Mouse (Mus musculus): ENCODE data around the gene Sfrp2.

Sfrp2 gene

GRCm38 (mm10) chr3:83771160-83771869, 5.2 kb downstream of the Sfrp2 start:
- DNase-seq (ENCODE audit: low spot score), result no peak

DNA sequence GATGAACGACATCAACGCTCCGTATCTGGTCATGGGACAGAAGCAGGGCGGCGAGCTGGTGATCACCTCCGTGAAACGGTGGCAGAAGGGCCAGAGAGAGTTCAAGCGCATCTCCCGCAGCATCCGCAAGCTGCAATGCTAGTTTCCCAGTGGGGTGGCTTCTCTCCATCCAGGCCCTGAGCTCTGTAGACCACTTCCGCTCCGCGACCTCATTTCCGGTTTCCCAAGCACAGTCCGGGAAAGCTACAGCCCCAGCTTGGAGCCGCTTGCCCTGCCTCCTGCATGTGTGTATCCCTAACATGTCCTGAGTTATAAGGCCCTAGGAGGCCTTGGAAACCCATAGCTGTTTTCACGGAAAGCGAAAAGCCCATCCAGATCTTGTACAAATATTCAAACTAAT, 7.2 kb downstream of the Sfrp2 start:
- no peak for DNase-seq (ENCODE audit: low spot score)

DNA sequence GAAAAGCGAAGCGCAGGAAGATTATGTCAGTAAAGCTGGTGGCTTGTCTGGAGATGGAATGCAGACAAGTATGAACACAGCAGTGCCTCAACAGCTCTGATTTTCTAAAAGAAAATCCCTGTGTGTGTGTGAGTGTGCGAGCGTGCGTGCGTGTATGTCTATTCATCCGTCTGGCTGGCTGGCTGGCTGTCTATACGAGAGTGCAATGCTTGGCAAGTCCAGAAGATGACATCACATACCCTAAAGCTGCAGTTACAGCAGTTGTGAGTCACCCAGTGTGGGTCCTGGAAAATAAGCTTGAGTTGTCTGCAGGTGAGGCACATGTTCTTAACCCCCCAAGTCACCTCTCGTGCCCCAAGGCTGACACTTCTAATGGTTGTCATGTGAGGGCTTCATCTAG, 9.3 kb downstream of the Sfrp2 start:
- no peak for DNase-seq (ENCODE audit: low spot score)

GRCm38 (mm10) chr3:83781460-83782222, 15.5 kb downstream of the Sfrp2 start:
- DNase-seq (ENCODE audit: low spot score), result no peak

DNA sequence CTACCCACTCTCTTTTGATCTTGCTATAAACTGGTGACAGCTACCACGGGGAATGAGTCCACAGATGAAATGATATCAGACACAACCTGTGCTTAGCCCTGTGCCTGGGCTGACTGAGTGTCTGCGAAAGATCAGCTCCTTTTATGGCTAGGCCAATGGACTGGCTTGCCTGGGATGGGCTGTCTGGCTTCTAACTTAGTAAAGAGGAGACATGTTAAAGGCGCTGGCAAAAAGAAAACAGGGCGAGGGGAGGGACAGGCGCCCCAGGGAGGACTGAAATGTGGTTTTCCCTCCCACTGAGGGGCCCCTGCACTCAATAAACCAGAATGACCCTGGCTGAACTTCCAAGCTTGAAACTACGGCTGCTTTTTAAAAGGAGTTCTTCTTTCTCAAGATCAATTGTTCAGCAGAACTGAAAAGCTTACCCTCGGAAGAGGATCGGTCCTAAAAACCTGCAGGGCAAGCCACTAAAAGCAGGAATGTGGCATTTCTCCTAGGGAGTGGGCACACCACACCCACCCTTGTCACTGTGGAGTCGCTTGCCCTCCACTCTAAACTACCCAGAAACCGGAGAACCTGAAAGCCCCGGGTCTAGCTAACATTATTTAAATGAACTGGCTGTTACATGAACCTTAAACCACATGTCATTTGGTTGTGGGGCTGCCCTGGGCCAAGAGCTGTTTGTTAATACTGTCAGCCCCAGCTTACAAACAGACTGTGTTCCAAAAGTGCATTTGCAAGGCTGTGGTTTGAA, 17.8 kb downstream of the Sfrp2 start:
- peak; percentile 67 for DNase-seq (ENCODE audit: low spot score)

GRCm38 (mm10) chr3:83784726-83785125, 18.6 kb downstream of the Sfrp2 start:
- DNase-seq (ENCODE audit: low spot score), result peak; percentile 64

DNA sequence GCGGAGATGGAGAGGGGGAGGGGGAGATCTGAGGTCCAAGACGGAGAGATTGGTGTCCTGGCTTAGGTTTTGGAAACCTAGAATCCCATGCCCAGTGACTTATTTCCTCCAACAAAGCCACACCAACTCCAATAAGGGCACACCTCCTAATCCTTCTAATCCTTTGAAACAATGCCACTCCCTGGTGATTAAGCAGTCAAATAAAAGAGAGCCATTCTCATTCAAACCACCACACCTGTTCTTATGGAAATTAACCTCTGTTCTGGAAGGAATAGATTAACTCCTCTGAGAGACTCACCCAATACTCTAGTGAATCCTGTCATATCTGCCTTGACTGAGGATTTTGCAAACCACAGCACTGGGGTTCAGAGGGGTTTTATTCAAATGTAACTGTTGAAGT, 21.0 kb downstream of the Sfrp2 start:
- DNase-seq (ENCODE audit: low spot score), result no peak

GRCm38 (mm10) chr3:83787776-83788305, 21.7 kb downstream of the Sfrp2 start:
- no peak for DNase-seq (ENCODE audit: low spot score)

DNA sequence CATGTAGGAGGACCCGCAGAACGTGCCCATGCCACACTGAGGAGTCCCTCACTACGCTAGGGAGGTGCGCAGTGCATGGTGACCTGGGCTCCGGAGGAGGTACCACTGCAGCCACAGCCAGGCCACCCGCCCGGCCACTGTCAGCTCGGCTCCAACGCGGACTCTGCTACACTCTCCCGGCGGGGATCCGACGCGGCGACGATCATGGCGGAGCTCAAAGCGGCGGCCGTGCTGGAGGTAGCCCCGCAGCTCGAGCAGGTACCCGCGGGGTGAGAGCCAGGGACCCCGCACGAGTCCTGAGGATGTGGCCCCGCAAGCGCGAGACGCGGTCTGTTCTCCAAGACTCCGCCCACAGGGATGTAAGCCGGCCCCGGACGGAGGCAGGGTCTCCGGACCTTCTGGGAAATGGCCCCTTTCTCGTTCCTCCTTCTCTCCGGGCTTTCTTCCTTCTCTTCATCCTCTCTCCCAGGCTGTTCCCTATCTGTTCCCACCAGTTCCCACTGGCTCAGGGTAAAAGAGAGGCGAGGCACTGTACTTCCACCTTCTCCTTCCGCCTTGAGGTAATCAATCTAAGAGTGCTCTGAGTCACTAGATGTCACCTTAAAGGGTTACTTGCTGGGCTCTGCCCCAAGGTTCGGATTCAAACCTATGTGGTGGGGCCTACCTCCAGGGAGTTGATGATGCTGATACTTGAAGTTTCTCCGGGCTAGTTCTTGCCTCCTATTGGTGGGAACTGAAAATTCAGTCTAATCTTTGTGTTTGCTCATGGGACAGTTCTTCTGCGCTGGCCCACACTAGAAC, 23.7 kb downstream of the Sfrp2 start:
- DNase-seq (ENCODE audit: low spot score), result peak; percentile 78

- DNase-seq (ENCODE audit: low spot score), result no peak
Measured at GRCm38 (mm10) chr3:83791444-83791843, 25.3 kb downstream of the Sfrp2 start.

- DNase-seq (ENCODE audit: low spot score), result peak; percentile 32
Measured at GRCm38 (mm10) chr3:83797098-83797497, 31.0 kb downstream of the Sfrp2 start.

- peak; percentile 88 for DNase-seq (ENCODE audit: low spot score)
Measured at GRCm38 (mm10) chr3:83797828-83798227, 31.7 kb downstream of the Sfrp2 start.

- no peak for DNase-seq (ENCODE audit: low spot score)
Measured at GRCm38 (mm10) chr3:83799486-83799885, 33.4 kb downstream of the Sfrp2 start.

GRCm38 (mm10) chr3:83801649-83802155, 35.6 kb downstream of the Sfrp2 start:
- DNase-seq (ENCODE audit: low spot score), result no peak

GRCm38 (mm10) chr3:83808483-83808882, 42.4 kb downstream of the Sfrp2 start:
- DNase-seq (ENCODE audit: low spot score), result peak; percentile 45

GRCm38 (mm10) chr3:83811987-83812386, 45.9 kb downstream of the Sfrp2 start:
- no peak for DNase-seq (ENCODE audit: low spot score)

DNA sequence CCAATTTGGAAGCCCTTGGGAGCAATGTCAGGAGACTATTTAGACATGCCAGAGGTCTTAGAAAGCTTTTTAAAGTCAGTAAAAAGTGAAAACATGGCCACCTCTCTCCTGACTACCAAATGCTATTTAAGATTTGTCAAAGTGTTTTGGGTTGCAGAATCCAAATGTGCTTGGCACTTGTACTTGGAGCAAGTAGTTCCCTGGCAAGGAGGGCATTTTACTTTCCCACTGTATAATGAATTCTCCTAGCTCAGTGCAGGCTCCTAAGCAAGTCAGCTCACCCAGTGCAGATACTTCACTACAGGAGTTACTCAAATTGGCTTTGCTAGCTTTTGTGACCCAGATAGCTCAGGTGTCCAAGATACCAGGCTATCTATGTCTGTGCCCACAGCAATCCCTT, 46.7 kb downstream of the Sfrp2 start:
- DNase-seq (ENCODE audit: low spot score), result no peak

DNA sequence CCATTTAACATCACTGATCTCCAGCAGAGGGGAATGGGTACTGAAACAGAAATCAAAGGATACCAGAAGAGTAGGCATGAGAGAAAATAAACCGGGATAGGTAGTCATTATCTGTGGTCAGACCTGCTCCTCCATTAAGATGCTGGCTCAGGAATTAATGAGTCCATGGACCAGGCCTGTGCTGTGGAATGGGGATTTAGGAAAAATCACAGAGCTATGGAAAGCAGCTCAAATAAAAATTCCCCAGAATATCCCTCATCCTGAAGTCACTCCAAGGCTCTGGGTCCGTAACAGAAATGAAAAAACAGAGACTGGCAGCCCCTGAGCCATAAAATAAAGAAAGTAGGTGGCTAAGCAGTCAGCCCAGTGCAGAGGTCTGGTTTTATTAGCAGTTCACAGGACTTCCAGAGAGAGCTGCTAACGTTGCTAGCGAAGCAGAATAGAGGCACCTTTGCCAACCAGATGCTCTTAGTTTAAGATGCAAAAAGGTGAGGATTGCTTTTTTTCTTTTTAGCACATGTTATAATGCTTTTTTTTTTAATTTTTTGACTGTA, 50.3 kb downstream of the Sfrp2 start:
- no peak for DNase-seq (ENCODE audit: low spot score)

GRCm38 (mm10) chr3:83823774-83824173, 57.7 kb downstream of the Sfrp2 start:
- no peak for DNase-seq (ENCODE audit: low spot score)

Data from embryo, embryonic 10.5 days (tissue).